Mouse (Mus musculus): ENCODE results near the gene Zfp746. TPM values are rescaled to one million over a fixed set of nuclear protein-coding genes. Genes with fewer than 3 reads are reported as not detected.

Gene Zfp746
- polyA plus RNA-seq, 1 experiment: 11.0 TPM

DNA sequence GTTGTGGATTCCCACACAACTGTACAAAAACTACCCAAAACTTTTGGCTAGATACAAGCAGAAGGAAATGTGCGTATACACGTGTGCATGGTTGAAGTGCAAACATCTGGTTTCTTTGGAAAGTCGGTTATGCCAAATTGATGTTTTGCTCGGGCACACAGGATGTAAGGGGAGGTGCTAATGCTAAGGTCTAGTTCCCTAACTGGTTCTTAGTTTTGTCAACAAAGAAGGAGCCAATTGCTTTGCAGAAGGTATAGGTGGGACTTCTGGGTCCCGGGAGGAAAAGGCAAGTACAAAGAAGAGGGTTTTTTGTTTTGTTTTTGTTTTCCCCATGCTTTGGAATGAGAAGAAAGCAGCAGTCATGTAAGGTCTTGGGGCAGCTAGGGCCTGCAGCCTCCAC, 13.1 kb downstream of the Zfp746 start:
- H3K4me2 ChIP-seq (ENCODE audit: low read depth): no peak overlapping the region
- no peaks in the 10 kb centered on the region for H3K79me2 ChIP-seq (ENCODE audit: control insufficient read depth, insufficient read depth)
- H3K36me3 ChIP-seq (ENCODE audit: control insufficient read depth, insufficient read depth): peaks cover 42% of the 10 kb centered on the region
- H3K27me3 ChIP-seq (ENCODE audit: control insufficient read depth, insufficient read depth, insufficient read length): no peaks in the 10 kb centered on the region
- no peak overlapping the region for H3ac ChIP-seq (ENCODE audit: control insufficient read depth, insufficient read length)
- H3K4me3 ChIP-seq: no peak overlapping the region
- TF ChIP-seq POLR2A (IDR thresholded peaks at IDR 0.05; ENCODE audit: insufficient read length, low read depth): no peak

GRCm38 (mm10) chr6:48067492-48067891, 18.9 kb downstream of the Zfp746 start:
- Histone ChIP-seq H3K36me3 (ENCODE audit: control insufficient read depth, insufficient read depth) (peaks cover 28% of the 10 kb centered on the region), H3K79me2 (ENCODE audit: control insufficient read depth, insufficient read depth) (no peaks in the 10 kb centered on the region), H3K4me3 (no peak overlapping the region), H3ac (ENCODE audit: control insufficient read depth, insufficient read length) (no peak overlapping the region), H3K4me2 (ENCODE audit: low read depth) (no peak overlapping the region), H3K27me3 (ENCODE audit: control insufficient read depth, insufficient read depth, insufficient read length) (no peaks in the 10 kb centered on the region)
- TF ChIP-seq E2F4 (IDR thresholded peaks at IDR 0.05; ENCODE audit: insufficient read depth) (no peak), USF1 (IDR thresholded peaks at IDR 0.05; ENCODE audit: low read depth) (no peak), TCF12 (IDR thresholded peaks at IDR 0.05; ENCODE audit: insufficient read depth, poor library complexity, severe bottlenecking) (no peak), MYOD1 (IDR thresholded peaks at IDR 0.05; ENCODE audit: control insufficient read depth in 1 of 3, insufficient read length in 2 of 3, low read depth in 2 of 3) (no peak), SRF (IDR thresholded peaks at IDR 0.05; ENCODE audit: control insufficient read depth, insufficient read length, low read depth) (no peak), MAX (IDR thresholded peaks at IDR 0.05; ENCODE audit: low read depth) (no peak), MYOG (IDR thresholded peaks at IDR 0.05; ENCODE audit: control insufficient read depth in 1 of 3, insufficient read depth in 1 of 3, insufficient read length in 2 of 3, low read depth in 2 of 3) (no peak), POLR2AphosphoS2 (IDR thresholded peaks at IDR 0.05; ENCODE audit: insufficient read length, low read depth) (no peak), REST (IDR thresholded peaks at IDR 0.05; ENCODE audit: insufficient read depth, insufficient read length) (no peak), TCF3 (IDR thresholded peaks at IDR 0.05; ENCODE audit: insufficient read length, low read depth) (no peak), POLR2A (IDR thresholded peaks at IDR 0.05; ENCODE audit: insufficient read length, low read depth) (no peak), CEBPB (IDR thresholded peaks at IDR 0.05; ENCODE audit: insufficient read depth, poor library complexity, severe bottlenecking) (no peak)

DNA sequence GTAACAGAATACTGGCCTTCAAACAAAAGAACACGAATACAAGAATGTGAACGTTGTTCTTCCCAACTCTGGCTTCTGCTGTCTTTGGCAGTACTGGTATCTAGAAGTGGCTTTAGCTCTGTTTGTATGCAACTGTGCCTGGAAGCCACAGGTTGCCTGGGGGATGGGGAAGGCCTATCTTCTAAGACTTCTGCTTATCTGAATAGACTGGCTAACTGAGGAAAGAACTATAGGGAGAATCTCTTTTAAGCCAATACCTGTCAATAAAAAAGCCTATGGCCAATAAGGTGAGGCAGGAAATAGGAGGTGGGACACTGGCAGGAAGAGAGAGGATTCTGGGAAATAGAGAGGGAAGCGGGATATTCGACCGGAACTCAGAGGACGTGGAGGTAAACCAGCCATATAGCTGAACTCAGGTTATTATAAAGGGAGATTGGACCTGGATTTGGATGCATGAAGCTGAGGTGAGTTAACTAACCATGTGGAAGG, 20.8 kb downstream of the Zfp746 start:
- no peak overlapping the region for H3ac ChIP-seq (ENCODE audit: control insufficient read depth, insufficient read length)
- no peak overlapping the region for H3K4me3 ChIP-seq
- H3K4me2 ChIP-seq (ENCODE audit: low read depth): no peak overlapping the region
- peaks cover 25% of the 10 kb centered on the region for H3K36me3 ChIP-seq (ENCODE audit: control insufficient read depth, insufficient read depth)
- H3K27me3 ChIP-seq (ENCODE audit: control insufficient read depth, insufficient read depth, insufficient read length): no peaks in the 10 kb centered on the region
- H3K79me2 ChIP-seq (ENCODE audit: control insufficient read depth, insufficient read depth): no peaks in the 10 kb centered on the region
- TF ChIP-seq TCF12 (IDR thresholded peaks at IDR 0.05; ENCODE audit: insufficient read depth, poor library complexity, severe bottlenecking) (no peak), POLR2AphosphoS2 (IDR thresholded peaks at IDR 0.05; ENCODE audit: insufficient read length, low read depth) (no peak), CEBPB (IDR thresholded peaks at IDR 0.05; ENCODE audit: insufficient read depth, poor library complexity, severe bottlenecking) (no peak), MYOG (IDR thresholded peaks at IDR 0.05; ENCODE audit: control insufficient read depth in 1 of 3, insufficient read depth in 1 of 3, insufficient read length in 2 of 3, low read depth in 2 of 3) (no peak), MYOD1 (IDR thresholded peaks at IDR 0.05; ENCODE audit: control insufficient read depth in 1 of 3, insufficient read length in 2 of 3, low read depth in 2 of 3) (no peak), REST (IDR thresholded peaks at IDR 0.05; ENCODE audit: insufficient read depth, insufficient read length) (no peak), SRF (IDR thresholded peaks at IDR 0.05; ENCODE audit: control insufficient read depth, insufficient read length, low read depth) (no peak), POLR2A (IDR thresholded peaks at IDR 0.05; ENCODE audit: insufficient read length, low read depth) (no peak), USF1 (IDR thresholded peaks at IDR 0.05; ENCODE audit: low read depth) (no peak), TCF3 (IDR thresholded peaks at IDR 0.05; ENCODE audit: insufficient read length, low read depth) (no peak), MAX (IDR thresholded peaks at IDR 0.05; ENCODE audit: low read depth) (no peak), E2F4 (IDR thresholded peaks at IDR 0.05; ENCODE audit: insufficient read depth) (no peak)

- H3ac ChIP-seq (ENCODE audit: control insufficient read depth, insufficient read length): no peak overlapping the region
- no peak overlapping the region for H3K4me3 ChIP-seq
- H3K36me3 ChIP-seq (ENCODE audit: control insufficient read depth, insufficient read depth): peaks cover 25% of the 10 kb centered on the region
- no peak for TF ChIP-seq TCF3 (IDR thresholded peaks at IDR 0.05; ENCODE audit: insufficient read length, low read depth)
- no peak for TF ChIP-seq SRF (IDR thresholded peaks at IDR 0.05; ENCODE audit: control insufficient read depth, insufficient read length, low read depth)
- no peak for TF ChIP-seq REST (IDR thresholded peaks at IDR 0.05; ENCODE audit: insufficient read depth, insufficient read length)
- no peak for TF ChIP-seq CEBPB (IDR thresholded peaks at IDR 0.05; ENCODE audit: insufficient read depth, poor library complexity, severe bottlenecking)
- no peak overlapping the region for H3K4me2 ChIP-seq (ENCODE audit: low read depth)
- H3K79me2 ChIP-seq (ENCODE audit: control insufficient read depth, insufficient read depth): no peaks in the 10 kb centered on the region
- H3K27me3 ChIP-seq (ENCODE audit: control insufficient read depth, insufficient read depth, insufficient read length): no peaks in the 10 kb centered on the region
Measured at GRCm38 (mm10) chr6:48064451-48064850, 21.9 kb downstream of the Zfp746 start.

GRCm38 (mm10) chr6:48063940-48064339, 22.5 kb downstream of the Zfp746 start:
- Histone ChIP-seq H3ac (ENCODE audit: control insufficient read depth, insufficient read length) (no peak overlapping the region), H3K79me2 (ENCODE audit: control insufficient read depth, insufficient read depth) (no peaks in the 10 kb centered on the region), H3K4me2 (ENCODE audit: low read depth) (no peak overlapping the region), H3K27me3 (ENCODE audit: control insufficient read depth, insufficient read depth, insufficient read length) (no peaks in the 10 kb centered on the region), H3K36me3 (ENCODE audit: control insufficient read depth, insufficient read depth) (peaks cover 25% of the 10 kb centered on the region), H3K4me3 (no peak overlapping the region)
- TF ChIP-seq POLR2A (IDR thresholded peaks at IDR 0.05; ENCODE audit: insufficient read length, low read depth) (no peak), SRF (IDR thresholded peaks at IDR 0.05; ENCODE audit: control insufficient read depth, insufficient read length, low read depth) (no peak), REST (IDR thresholded peaks at IDR 0.05; ENCODE audit: insufficient read depth, insufficient read length) (no peak), MYOD1 (IDR thresholded peaks at IDR 0.05; ENCODE audit: control insufficient read depth in 1 of 3, insufficient read length in 2 of 3, low read depth in 2 of 3) (no peak), MYOG (IDR thresholded peaks at IDR 0.05; ENCODE audit: control insufficient read depth in 1 of 3, insufficient read depth in 1 of 3, insufficient read length in 2 of 3, low read depth in 2 of 3) (no peak), POLR2AphosphoS2 (IDR thresholded peaks at IDR 0.05; ENCODE audit: insufficient read length, low read depth) (no peak), MAX (IDR thresholded peaks at IDR 0.05; ENCODE audit: low read depth) (no peak), TCF3 (IDR thresholded peaks at IDR 0.05; ENCODE audit: insufficient read length, low read depth) (no peak), TCF12 (IDR thresholded peaks at IDR 0.05; ENCODE audit: insufficient read depth, poor library complexity, severe bottlenecking) (no peak), CEBPB (IDR thresholded peaks at IDR 0.05; ENCODE audit: insufficient read depth, poor library complexity, severe bottlenecking) (no peak), USF1 (IDR thresholded peaks at IDR 0.05; ENCODE audit: low read depth) (no peak), E2F4 (IDR thresholded peaks at IDR 0.05; ENCODE audit: insufficient read depth) (no peak)

All from myocyte (in vitro differentiated cells).